Mouse (Mus musculus) neural tube, embryonic 10.5 days (tissue): ENCODE measurements around the gene Rcbtb2.
A peak's percentile ranks its signal among the peaks of the same experiment; 100 is the strongest.
"Not testable (repeated sequence)": the region's sequence is repeated elsewhere in the genome, so short reads cannot be mapped to it uniquely, and the experiment has no call there.

Experiments used
- DNase-seq: peaks from one replicate; pipeline ENCODE4 v3.0.0-alpha.2; 2017; ENCODE audit warnings: low spot score; ENCODE audit errors: extremely low spot score

Gene Rcbtb2

GRCm38 (mm10) chr14:73122923-73123278 is at the start of gene Rcbtb2:
Rcbtb2 (plus strand) TSS chr14:73123037.
- DNase-seq = no peak

- no peak for DNase-seq
These were observed 39.3 kb upstream of the Rcbtb2 start for GRCm38 (mm10) chr14:73083563-73083962.

- DNase-seq = no peak
These were observed 36.4 kb upstream of the Rcbtb2 start for GRCm38 (mm10) chr14:73086425-73086824.

- no peak for DNase-seq
These were observed 35.6 kb upstream of the Rcbtb2 start for GRCm38 (mm10) chr14:73087247-73087646.

GRCm38 (mm10) chr14:73087746-73088145 is 35.1 kb upstream of the Rcbtb2 start:
- DNase-seq = no peak

GRCm38 (mm10) chr14:73088224-73088623 is 34.6 kb upstream of the Rcbtb2 start:
- no peak for DNase-seq

- no peak for DNase-seq
These were observed 30.0 kb upstream of the Rcbtb2 start for GRCm38 (mm10) chr14:73092871-73093270.

- no peak for DNase-seq
These were observed 27.9 kb upstream of the Rcbtb2 start for GRCm38 (mm10) chr14:73094802-73095550.

- DNase-seq = peak; percentile 58
These were observed 24.0 kb upstream of the Rcbtb2 start for GRCm38 (mm10) chr14:73098677-73099387.

- no peak for DNase-seq
These were observed 20.5 kb upstream of the Rcbtb2 start for GRCm38 (mm10) chr14:73102270-73102865.

GRCm38 (mm10) chr14:73102986-73103385 is 19.9 kb upstream of the Rcbtb2 start:
- not testable (repeated sequence) for DNase-seq

- DNase-seq = no peak
These were observed 17.9 kb upstream of the Rcbtb2 start for GRCm38 (mm10) chr14:73104913-73105312.

- peak; percentile 37 for DNase-seq
These were observed 17.2 kb upstream of the Rcbtb2 start for GRCm38 (mm10) chr14:73105407-73106185.

GRCm38 (mm10) chr14:73106234-73106711 is 16.6 kb upstream of the Rcbtb2 start:
- DNase-seq = peak; percentile 53

- peak; percentile 13 for DNase-seq
These were observed 15.9 kb upstream of the Rcbtb2 start for GRCm38 (mm10) chr14:73106957-73107356.

- DNase-seq = peak; percentile 12
These were observed 15.5 kb upstream of the Rcbtb2 start for GRCm38 (mm10) chr14:73107371-73107770.

GRCm38 (mm10) chr14:73107952-73108351 is 14.9 kb upstream of the Rcbtb2 start:
- peak; percentile 3 for DNase-seq

- DNase-seq = no peak
These were observed 12.2 kb upstream of the Rcbtb2 start for GRCm38 (mm10) chr14:73110682-73111081.

GRCm38 (mm10) chr14:73111091-73111490 is 11.7 kb upstream of the Rcbtb2 start:
- no peak for DNase-seq

GRCm38 (mm10) chr14:73112186-73112840 is 10.5 kb upstream of the Rcbtb2 start:
- DNase-seq = no peak

GRCm38 (mm10) chr14:73114952-73115351 is 7.9 kb upstream of the Rcbtb2 start:
- not testable (repeated sequence) for DNase-seq
